Mouse (Mus musculus) small intestine, adult 2 months (tissue): ENCODE results near the gene B3gnt3.

Source experiments
- CTCF ChIP-seq: fragments of 200-500 bp; IDR thresholded peaks from 2 replicates; pipeline ENCODE4 v1.5.1; 2012; ENCODE audit warnings: low read depth, mild to moderate bottlenecking, control low read depth, inconsistent platforms, low read length, moderate library complexity, mixed read lengths; ENCODE audit not compliant: insufficient replicate concordance, insufficient read length; ENCODE audit errors: extremely low read depth
- POLR2A ChIP-seq: fragments of 200-500 bp; IDR thresholded peaks from 2 replicates; pipeline ENCODE4 v1.6.1; 2012; ENCODE audit warnings: low read depth, mild to moderate bottlenecking, control low read depth, inconsistent platforms, low read length, moderate library complexity

- TF ChIP-seq POLR2A (no peak), CTCF (peak; percentile 71; the same call in 1 of the 2 replicates)
These were observed 6.3 kb upstream of the B3gnt3 start for GRCm38 (mm10) chr8:71707874-71708273.
